Mouse (Mus musculus): Measurements from ENCODE around the gene Syt17. TPM values are rescaled to one million over a fixed set of nuclear protein-coding genes. Genes with fewer than 3 reads are reported as not detected.

Gene Syt17
- polyA plus RNA-seq, 1 experiment = 2.1 TPM

DNA sequence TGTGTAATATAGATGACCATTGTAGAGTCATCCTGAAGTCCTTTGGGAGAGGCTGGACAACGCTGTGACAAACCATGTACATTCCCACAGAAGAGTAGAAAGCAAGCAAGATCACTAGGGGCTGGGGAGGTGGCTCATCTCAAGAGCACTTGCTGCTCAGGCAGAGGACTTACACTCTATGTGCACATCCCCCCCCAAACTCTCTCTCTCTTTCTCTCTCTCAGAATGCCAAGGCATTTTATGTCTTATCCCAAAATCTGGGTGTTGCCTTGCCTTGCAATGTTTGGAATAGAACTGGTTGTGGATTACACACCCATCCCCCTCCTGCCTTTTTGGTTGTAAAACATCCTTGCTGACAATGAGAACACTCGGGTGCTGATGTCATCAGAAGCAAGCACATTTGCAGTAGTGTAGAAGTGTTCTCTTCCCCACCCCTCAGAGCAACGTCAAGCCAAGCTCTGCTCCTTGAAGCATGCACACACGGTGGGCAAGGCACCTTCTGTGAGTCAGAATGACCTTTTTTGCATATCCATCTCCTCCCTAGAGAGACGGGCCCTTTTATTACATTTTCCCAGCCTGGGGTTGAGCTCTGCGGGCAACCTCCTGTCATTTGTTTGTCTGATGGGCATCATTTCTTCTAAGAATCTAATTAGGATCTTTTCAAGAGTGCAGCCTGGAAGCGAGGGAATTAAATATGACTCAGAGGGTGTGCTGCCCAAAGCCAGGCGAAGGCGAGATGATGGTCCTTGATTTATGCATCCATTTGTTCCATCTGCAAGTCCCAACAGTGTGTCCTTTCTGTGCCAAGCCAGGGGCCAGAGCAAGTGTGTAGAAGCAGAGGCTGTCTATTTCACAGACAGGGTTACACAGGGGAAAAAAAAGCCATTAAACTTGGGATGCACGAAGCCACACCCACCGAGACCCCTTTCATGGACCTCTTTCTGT lies 15.1 kb upstream of the Syt17 start:
- TF ChIP-seq CTCF (IDR thresholded peaks at IDR 0.05; ENCODE audit: control insufficient read depth, insufficient read depth, insufficient replicate concordance, low read depth, low read length) = no peak
- no peak overlapping the region for H3K4me3 ChIP-seq (ENCODE audit: control insufficient read depth, low read depth, low read length)
- no peaks in the 10 kb centered on the region for H3K36me3 ChIP-seq (ENCODE audit: control insufficient read depth, insufficient read depth, low read length)
- no peaks in the 10 kb centered on the region for H3K27me3 ChIP-seq (ENCODE audit: control insufficient read depth, insufficient read depth, low read length)
- no peaks in the 10 kb centered on the region for H3K4me1 ChIP-seq (ENCODE audit: control insufficient read depth, insufficient read depth, low read length)
- no peak overlapping the region for H3K27ac ChIP-seq (ENCODE audit: control insufficient read depth, insufficient read depth, low read depth, low read length)

DNA sequence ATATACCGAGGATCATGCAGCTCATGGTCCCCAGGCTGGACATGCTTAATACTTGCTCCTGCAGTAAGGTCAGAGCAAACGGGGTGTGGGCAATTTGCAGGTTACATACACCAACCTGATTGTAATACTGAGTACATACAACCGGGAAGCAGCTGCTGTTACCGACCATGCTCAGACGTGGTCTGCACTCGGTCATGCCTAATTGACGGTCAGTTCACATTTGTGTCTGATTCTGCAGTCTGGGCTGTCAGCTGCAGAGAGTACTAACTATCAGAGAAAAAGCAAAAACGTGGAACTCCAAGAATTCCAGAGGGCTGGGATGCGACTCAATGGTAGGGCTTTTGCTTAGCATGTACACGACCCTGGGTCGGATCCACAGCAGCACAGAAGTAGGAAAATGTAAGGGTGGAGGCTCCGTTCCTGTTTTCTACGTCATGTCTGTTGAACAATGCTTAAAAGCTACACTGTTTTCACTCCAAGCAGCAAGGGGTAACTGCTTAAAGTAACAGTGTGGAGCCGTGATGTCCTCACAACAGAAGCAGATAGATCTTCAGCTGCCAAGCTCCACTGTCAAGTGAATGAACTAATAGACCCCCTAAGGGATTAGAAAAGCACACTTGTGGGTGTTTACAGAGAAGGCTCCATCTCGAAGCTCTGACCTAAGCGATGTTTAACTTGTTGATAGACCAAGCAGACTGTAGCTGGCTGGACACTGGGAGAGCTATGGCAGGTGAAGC lies 13.5 kb upstream of the Syt17 start:
- TF ChIP-seq CTCF (IDR thresholded peaks at IDR 0.05; ENCODE audit: control insufficient read depth, insufficient read depth, insufficient replicate concordance, low read depth, low read length) (no peak), POLR2A (IDR thresholded peaks at IDR 0.05; ENCODE audit: control insufficient read depth, low read depth, low read length) (no peak)
- Histone ChIP-seq H3K27ac (ENCODE audit: control insufficient read depth, insufficient read depth, low read depth, low read length) (no peak overlapping the region), H3K4me1 (ENCODE audit: control insufficient read depth, insufficient read depth, low read length) (no peaks in the 10 kb centered on the region), H3K27me3 (ENCODE audit: control insufficient read depth, insufficient read depth, low read length) (no peaks in the 10 kb centered on the region), H3K4me3 (ENCODE audit: control insufficient read depth, low read depth, low read length) (no peak overlapping the region), H3K36me3 (ENCODE audit: control insufficient read depth, insufficient read depth, low read length) (no peaks in the 10 kb centered on the region)

DNA sequence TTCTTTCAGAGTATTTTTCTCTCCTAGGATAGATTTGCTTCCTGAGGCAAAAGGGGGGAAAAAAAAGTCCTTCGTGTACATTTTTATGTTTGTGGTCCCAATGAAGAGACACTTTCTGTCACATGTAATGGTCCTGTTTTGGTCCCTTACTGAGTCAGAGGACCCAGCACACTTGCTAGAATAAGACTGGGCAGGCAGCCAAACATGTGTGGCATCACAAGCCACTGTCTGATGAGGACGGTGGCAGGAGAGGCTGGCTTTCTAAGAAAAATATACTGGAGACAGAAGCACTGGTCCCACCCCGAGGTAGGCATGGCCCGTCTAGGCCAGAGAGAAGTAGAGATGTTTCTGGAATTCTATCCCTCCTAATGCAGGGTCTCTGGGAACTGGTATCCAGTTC lies 5.7 kb upstream of the Syt17 start:
- H3K27ac ChIP-seq (ENCODE audit: control insufficient read depth, insufficient read depth, low read depth, low read length) = no peak overlapping the region
- H3K27me3 ChIP-seq (ENCODE audit: control insufficient read depth, insufficient read depth, low read length) = no peaks in the 10 kb centered on the region
- no peak for TF ChIP-seq POLR2A (IDR thresholded peaks at IDR 0.05; ENCODE audit: control insufficient read depth, low read depth, low read length)
- TF ChIP-seq CTCF (IDR thresholded peaks at IDR 0.05; ENCODE audit: control insufficient read depth, insufficient read depth, insufficient replicate concordance, low read depth, low read length) = no peak
- no peak overlapping the region for H3K4me3 ChIP-seq (ENCODE audit: control insufficient read depth, low read depth, low read length)
- no peaks in the 10 kb centered on the region; the same call in 1 of the 2 replicates for H3K4me1 ChIP-seq (ENCODE audit: control insufficient read depth, insufficient read depth, low read length)
- no peaks in the 10 kb centered on the region for H3K36me3 ChIP-seq (ENCODE audit: control insufficient read depth, insufficient read depth, low read length)

DNA sequence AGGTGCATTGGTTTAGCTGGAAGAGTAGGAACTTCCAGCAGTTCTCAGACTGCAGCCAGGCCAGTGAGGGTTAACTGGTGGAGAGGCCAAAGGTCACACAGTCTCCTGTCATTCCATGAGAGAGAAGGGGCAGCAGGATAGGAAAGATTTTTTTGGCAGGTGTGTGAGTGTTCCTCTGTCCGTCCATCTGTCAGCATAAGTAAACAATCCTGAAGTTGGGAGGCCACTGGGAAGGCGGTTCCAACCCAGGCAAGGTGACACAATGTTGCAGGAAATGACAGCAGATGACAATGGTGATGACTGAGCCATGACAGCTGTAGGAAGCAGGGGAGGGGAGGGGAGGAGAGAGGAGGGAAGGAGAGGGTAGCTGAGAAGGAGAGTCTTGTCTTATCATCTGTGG lies 4.9 kb upstream of the Syt17 start:
- Histone ChIP-seq H3K27me3 (ENCODE audit: control insufficient read depth, insufficient read depth, low read length) (no peaks in the 10 kb centered on the region), H3K4me1 (ENCODE audit: control insufficient read depth, insufficient read depth, low read length) (peaks cover 3% of the 10 kb centered on the region; the same call in 1 of the 2 replicates), H3K36me3 (ENCODE audit: control insufficient read depth, insufficient read depth, low read length) (no peaks in the 10 kb centered on the region), H3K4me3 (ENCODE audit: control insufficient read depth, low read depth, low read length) (no peak overlapping the region), H3K27ac (ENCODE audit: control insufficient read depth, insufficient read depth, low read depth, low read length) (no peak overlapping the region)
- TF ChIP-seq POLR2A (IDR thresholded peaks at IDR 0.05; ENCODE audit: control insufficient read depth, low read depth, low read length) (no peak), CTCF (IDR thresholded peaks at IDR 0.05; ENCODE audit: control insufficient read depth, insufficient read depth, insufficient replicate concordance, low read depth, low read length) (no peak)

DNA sequence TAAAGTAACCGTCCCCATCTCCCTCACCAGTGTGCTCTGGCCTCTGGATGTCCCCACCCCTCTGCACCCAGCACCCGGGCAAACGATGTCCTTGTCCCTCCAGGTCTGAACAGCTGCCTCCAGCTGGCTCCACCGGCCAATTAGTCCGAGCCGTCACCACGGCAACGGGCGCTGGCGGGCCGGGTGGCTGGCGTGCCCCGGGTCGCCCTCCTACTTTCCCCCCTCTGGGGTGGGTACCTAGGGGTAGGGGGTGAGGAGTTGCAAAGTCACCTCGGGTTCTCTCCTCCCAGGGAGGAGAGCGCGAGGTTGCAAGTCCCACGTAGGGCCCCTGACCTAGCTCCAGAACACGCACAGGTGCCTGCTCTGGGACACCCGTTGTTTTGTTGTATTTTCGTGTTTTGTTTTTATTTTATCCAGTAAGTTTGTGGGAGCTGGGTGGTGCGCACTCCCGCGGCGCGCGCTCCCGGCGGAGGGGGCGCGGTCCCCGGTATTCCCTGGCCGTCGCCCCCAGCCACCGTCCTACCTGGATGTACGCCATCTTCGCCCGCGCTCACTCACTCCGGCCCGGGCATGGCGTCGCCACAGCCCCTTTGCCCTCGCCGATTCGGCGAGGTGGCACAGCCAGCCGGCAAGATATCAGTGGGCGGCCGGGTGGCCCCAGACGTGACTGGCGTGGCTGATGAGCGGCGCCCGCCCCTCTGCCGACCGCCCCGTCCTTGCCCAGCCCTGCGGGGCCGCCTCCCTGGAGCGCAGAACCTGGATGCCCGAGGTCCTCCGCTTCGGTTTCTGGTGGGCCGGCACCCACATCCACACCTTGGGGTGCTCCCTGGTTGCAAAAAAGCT lies 510 bp downstream of the Syt17 start:
- Histone ChIP-seq H3K4me1 (ENCODE audit: control insufficient read depth, insufficient read depth, low read length) (peaks cover 9% of the 10 kb centered on the region), H3K27ac (ENCODE audit: control insufficient read depth, insufficient read depth, low read depth, low read length) (no peak overlapping the region), H3K36me3 (ENCODE audit: control insufficient read depth, insufficient read depth, low read length) (no peaks in the 10 kb centered on the region), H3K4me3 (ENCODE audit: control insufficient read depth, low read depth, low read length) (peak overlapping the region; percentile 80), H3K27me3 (ENCODE audit: control insufficient read depth, insufficient read depth, low read length) (no peaks in the 10 kb centered on the region)
- TF ChIP-seq CTCF (IDR thresholded peaks at IDR 0.05; ENCODE audit: control insufficient read depth, insufficient read depth, insufficient replicate concordance, low read depth, low read length) (no peak), POLR2A (IDR thresholded peaks at IDR 0.05; ENCODE audit: control insufficient read depth, low read depth, low read length) (no peak)

DNA sequence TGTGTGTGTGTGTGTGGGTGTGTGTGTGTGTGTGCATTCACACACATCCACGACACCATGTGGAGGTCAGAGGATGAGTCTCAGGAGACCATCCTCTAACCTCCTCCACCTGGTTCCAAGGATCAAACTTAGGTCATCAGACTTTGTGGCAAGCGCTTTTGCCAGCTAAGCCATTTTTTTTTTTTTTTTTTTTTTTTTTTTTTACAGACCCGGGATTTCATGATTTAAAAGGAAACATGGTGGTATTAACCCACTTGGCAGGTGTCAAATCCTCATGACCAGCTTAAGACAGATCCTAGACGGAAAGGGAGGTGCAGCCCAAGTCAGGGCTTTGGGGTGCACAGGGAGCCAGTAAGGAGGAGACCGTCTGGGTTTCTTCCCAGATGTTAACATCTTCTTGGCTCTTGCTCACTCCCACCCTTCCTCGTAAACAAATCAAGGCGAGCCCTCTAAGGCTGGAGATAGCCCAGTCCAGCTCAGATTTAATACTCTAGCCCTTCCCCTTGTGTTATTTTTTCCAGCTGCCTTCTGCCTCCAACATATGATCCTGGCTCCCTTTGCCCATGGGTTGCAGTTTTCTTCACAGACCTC lies 4.0 kb downstream of the Syt17 start:
- H3K4me3 ChIP-seq (ENCODE audit: control insufficient read depth, low read depth, low read length) = no peak overlapping the region
- H3K27me3 ChIP-seq (ENCODE audit: control insufficient read depth, insufficient read depth, low read length) = no peaks in the 10 kb centered on the region
- TF ChIP-seq CTCF (IDR thresholded peaks at IDR 0.05; ENCODE audit: control insufficient read depth, insufficient read depth, insufficient replicate concordance, low read depth, low read length) = no peak
- no peak for TF ChIP-seq POLR2A (IDR thresholded peaks at IDR 0.05; ENCODE audit: control insufficient read depth, low read depth, low read length)
- no peaks in the 10 kb centered on the region for H3K36me3 ChIP-seq (ENCODE audit: control insufficient read depth, insufficient read depth, low read length)
- H3K4me1 ChIP-seq (ENCODE audit: control insufficient read depth, insufficient read depth, low read length) = peaks cover 9% of the 10 kb centered on the region
- no peak overlapping the region for H3K27ac ChIP-seq (ENCODE audit: control insufficient read depth, insufficient read depth, low read depth, low read length)

Data from testis, adult 2 months (tissue).